Mouse (Mus musculus): Measurements from ENCODE around the gene Rnpep. TPM values are rescaled to one million over a fixed set of nuclear protein-coding genes. Genes with fewer than 3 reads are reported as not detected.

Rnpep gene
- polyA plus RNA-seq, 1 experiment from 2014 or later = 95.8 TPM

DNA sequence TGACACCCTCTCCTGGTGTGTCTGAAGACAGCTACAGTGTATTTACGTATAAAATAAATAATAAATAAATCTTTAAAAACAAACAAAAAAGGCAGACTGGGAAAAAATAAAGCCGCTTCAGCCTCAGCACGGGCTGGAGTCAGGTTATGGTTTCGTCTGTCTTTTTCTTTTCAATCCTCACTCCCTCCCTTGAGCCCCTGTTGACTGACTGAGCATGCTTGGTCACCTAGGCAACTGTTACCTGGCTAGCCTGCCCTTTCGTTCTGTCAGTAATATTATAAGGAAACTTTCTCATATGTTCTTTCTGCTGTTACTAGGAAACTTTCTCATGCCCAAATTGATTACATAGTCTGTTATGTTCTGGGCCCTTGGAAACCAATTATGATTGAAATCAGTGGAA, 7.0 kb upstream of the Rnpep start:
- H3K4me3 ChIP-seq (ENCODE audit: low read depth, low read length) = no peak overlapping the region
- WGBS = 87% methylated on average over 5 of the region's 5 CpGs
- no peak overlapping the region for H3K9ac ChIP-seq (ENCODE audit: low read length)
- H3K4me2 ChIP-seq = no peak overlapping the region
- DNase-seq (ENCODE audit: low spot score, missing footprints) = no peak
- ATAC-seq (ENCODE audit: low FRiP score) = no peak
- H3K27me3 ChIP-seq (ENCODE audit: control insufficient read depth, insufficient read depth, low read length) = no peaks in the 10 kb centered on the region
- peaks cover 4% of the 10 kb centered on the region; the same call in 1 of the 2 replicates for H3K36me3 ChIP-seq (ENCODE audit: control insufficient read depth, insufficient read depth, low read length)
- no peak overlapping the region for H3K27ac ChIP-seq (ENCODE audit: low read depth, low read length)
- no peaks in the 10 kb centered on the region for H3K9me3 ChIP-seq (ENCODE audit: control insufficient read depth, low read length)
- H3K4me1 ChIP-seq (ENCODE audit: control insufficient read depth, insufficient read depth, low read length) = no peaks in the 10 kb centered on the region

DNA sequence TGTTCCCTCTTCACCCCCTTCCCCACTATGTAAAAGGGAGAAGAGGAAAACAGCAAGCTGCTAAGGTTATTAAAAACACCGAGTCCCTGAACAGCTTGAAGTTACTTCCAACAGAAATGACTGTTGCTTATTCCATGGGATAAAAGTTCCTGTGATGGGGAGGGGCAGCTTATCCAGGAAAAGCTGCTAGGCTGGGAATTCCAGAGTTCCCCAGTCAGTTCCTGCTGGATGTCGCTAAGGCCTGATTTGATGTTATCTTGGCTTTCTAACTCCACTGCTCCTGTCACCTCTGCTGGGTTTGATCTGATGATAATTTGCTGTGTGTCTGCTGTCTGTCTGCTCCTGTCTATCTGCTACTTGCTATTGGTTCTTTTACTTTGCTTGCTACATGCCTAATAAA, 2.4 kb upstream of the Rnpep start:
- ATAC-seq (ENCODE audit: low FRiP score) = no peak
- no peak overlapping the region for H3K9ac ChIP-seq (ENCODE audit: low read length)

GRCm38 (mm10) chr1:135283287-135283825, 528 bp downstream of the Rnpep start:
- H3K9me3 ChIP-seq (ENCODE audit: control insufficient read depth, low read length) = no peaks in the 10 kb centered on the region
- H3K9ac ChIP-seq (ENCODE audit: low read length) = peak overlapping the region; percentile 95
- H3K4me2 ChIP-seq = peak overlapping the region; percentile 82
- under 1% methylated on average over 44 of the region's 48 CpGs for WGBS
- peaks cover 6% of the 10 kb centered on the region; the same call in 1 of the 2 replicates for H3K4me1 ChIP-seq (ENCODE audit: control insufficient read depth, insufficient read depth, low read length)
- H3K36me3 ChIP-seq (ENCODE audit: control insufficient read depth, insufficient read depth, low read length) = no peaks in the 10 kb centered on the region; the same call in 1 of the 2 replicates
- peak overlapping the region; percentile 78 for H3K4me3 ChIP-seq (ENCODE audit: low read depth, low read length)
- H3K27ac ChIP-seq (ENCODE audit: low read depth, low read length) = peak overlapping the region; percentile 60
- peak; percentile 97 for DNase-seq (ENCODE audit: low spot score, missing footprints)
- peak; percentile 85 for ATAC-seq (ENCODE audit: low FRiP score)
- H3K27me3 ChIP-seq (ENCODE audit: control insufficient read depth, insufficient read depth, low read length) = no peaks in the 10 kb centered on the region

More for the DNA sequence above, 2.4 kb upstream of the Rnpep start:
- Histone ChIP-seq H3K36me3 (ENCODE audit: control insufficient read depth, insufficient read depth, low read length) (no peaks in the 10 kb centered on the region), H3K27ac (ENCODE audit: low read depth, low read length) (no peak overlapping the region), H3K9me3 (ENCODE audit: control insufficient read depth, low read length) (no peaks in the 10 kb centered on the region), H3K4me1 (ENCODE audit: control insufficient read depth, insufficient read depth, low read length) (peaks cover 6% of the 10 kb centered on the region; the same call in 1 of the 2 replicates), H3K4me3 (ENCODE audit: low read depth, low read length) (no peak overlapping the region), H3K4me2 (no peak overlapping the region), H3K27me3 (ENCODE audit: control insufficient read depth, insufficient read depth, low read length) (no peaks in the 10 kb centered on the region)
- WGBS = 68% methylated on average over 2 of the region's 2 CpGs
- DNase-seq (ENCODE audit: low spot score, missing footprints) = peak; percentile 2

DNA sequence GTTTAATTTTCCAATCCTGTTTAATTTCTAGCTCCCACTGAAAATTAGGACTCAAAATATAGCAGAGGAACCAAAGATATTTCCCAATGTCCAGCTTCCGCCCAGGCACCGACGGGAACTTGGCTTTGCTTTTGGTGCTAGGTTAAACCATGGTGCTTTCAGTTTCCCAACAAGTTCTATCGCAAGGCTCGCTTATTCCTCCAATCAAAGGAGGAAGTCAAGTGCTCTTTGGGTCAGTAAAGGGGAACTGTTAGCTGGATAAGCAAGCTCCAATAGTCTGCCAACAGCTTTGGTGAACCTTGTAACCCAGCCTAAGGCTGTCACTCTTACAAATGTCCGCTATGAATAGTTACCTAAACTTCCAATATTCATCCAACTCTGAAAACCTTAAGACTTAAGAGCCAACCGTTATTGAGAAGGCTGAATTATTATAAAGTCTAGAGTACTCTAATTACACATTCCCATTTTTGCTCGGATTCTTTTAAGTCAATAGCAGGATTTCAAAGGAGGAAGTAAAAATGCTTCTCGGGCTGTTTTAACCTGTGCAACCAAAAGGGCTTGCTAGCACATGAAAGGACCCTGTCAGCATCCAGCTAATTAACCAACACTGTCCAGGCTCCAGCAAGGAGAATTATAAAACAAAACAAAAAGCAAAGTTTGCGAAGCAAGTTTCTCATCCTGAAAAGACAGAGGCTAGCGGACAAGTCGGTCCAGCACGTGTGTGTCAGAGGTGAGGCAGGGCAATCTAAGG, 1.2 kb downstream of the Rnpep start:
- WGBS = 40% methylated on average over 13 of the region's 13 CpGs
- peak; percentile 85 for DNase-seq (ENCODE audit: low spot score, missing footprints)
- Histone ChIP-seq H3K27ac (ENCODE audit: low read depth, low read length) (no peak overlapping the region), H3K4me2 (peak overlapping the region; percentile 82), H3K4me3 (ENCODE audit: low read depth, low read length) (peak overlapping the region; percentile 78), H3K27me3 (ENCODE audit: control insufficient read depth, insufficient read depth, low read length) (no peaks in the 10 kb centered on the region), H3K36me3 (ENCODE audit: control insufficient read depth, insufficient read depth, low read length) (peaks cover 5% of the 10 kb centered on the region), H3K4me1 (ENCODE audit: control insufficient read depth, insufficient read depth, low read length) (peaks cover 6% of the 10 kb centered on the region; the same call in 1 of the 2 replicates), H3K9ac (ENCODE audit: low read length) (peak overlapping the region; percentile 95), H3K9me3 (ENCODE audit: control insufficient read depth, low read length) (no peaks in the 10 kb centered on the region)
- 0 out of 2 replicates have a peak, but pooled peaks have one; percentile 2 for ATAC-seq (ENCODE audit: low FRiP score)

GRCm38 (mm10) chr1:135281841-135282240, 2.0 kb downstream of the Rnpep start:
- 96% methylated on average over 17 of the region's 17 CpGs for WGBS
- H3K4me1 ChIP-seq (ENCODE audit: control insufficient read depth, insufficient read depth, low read length) = peaks cover 6% of the 10 kb centered on the region; the same call in 1 of the 2 replicates
- H3K9ac ChIP-seq (ENCODE audit: low read length) = no peak overlapping the region
- H3K4me3 ChIP-seq (ENCODE audit: low read depth, low read length) = no peak overlapping the region
- DNase-seq (ENCODE audit: low spot score, missing footprints) = peak; percentile 59
- no peak overlapping the region for H3K27ac ChIP-seq (ENCODE audit: low read depth, low read length)
- peaks cover 6% of the 10 kb centered on the region for H3K36me3 ChIP-seq (ENCODE audit: control insufficient read depth, insufficient read depth, low read length)
- no peaks in the 10 kb centered on the region for H3K27me3 ChIP-seq (ENCODE audit: control insufficient read depth, insufficient read depth, low read length)
- no peak overlapping the region for H3K4me2 ChIP-seq
- no peaks in the 10 kb centered on the region for H3K9me3 ChIP-seq (ENCODE audit: control insufficient read depth, low read length)
- no peak for ATAC-seq (ENCODE audit: low FRiP score)

GRCm38 (mm10) chr1:135280646-135281045, 3.2 kb downstream of the Rnpep start:
- Histone ChIP-seq H3K4me2 (no peak overlapping the region), H3K36me3 (ENCODE audit: control insufficient read depth, insufficient read depth, low read length) (peaks cover 9% of the 10 kb centered on the region), H3K9me3 (ENCODE audit: control insufficient read depth, low read length) (no peaks in the 10 kb centered on the region), H3K27ac (ENCODE audit: low read depth, low read length) (no peak overlapping the region), H3K4me1 (ENCODE audit: control insufficient read depth, insufficient read depth, low read length) (peaks cover 6% of the 10 kb centered on the region; the same call in 1 of the 2 replicates), H3K4me3 (ENCODE audit: low read depth, low read length) (no peak overlapping the region), H3K9ac (ENCODE audit: low read length) (no peak overlapping the region), H3K27me3 (ENCODE audit: control insufficient read depth, insufficient read depth, low read length) (no peaks in the 10 kb centered on the region)
- DNase-seq (ENCODE audit: low spot score, missing footprints) = peak; percentile 69
- ATAC-seq (ENCODE audit: low FRiP score) = no peak
- WGBS = 90% methylated on average over 9 of the region's 9 CpGs

DNA sequence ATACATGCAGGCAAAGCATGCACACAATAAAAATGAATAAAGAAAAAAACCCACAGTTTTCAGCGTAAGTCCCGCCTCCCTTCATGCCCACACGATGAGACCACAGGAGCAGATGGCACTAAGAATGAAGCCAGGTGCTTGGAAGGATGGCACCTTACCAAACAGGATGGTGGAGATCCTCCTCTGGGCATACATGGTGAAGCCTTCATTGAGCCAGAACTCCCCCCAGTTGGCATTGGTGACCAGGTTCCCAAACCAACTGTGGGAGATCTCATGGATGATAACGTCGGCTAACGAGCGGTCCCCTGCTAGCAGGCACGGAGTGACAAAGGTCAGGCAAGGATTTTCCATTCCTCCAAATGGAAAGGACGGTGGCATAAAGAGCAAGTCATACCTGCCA, 12.5 kb downstream of the Rnpep start:
- DNase-seq (ENCODE audit: low spot score, missing footprints) (no peak), ATAC-seq (ENCODE audit: low FRiP score) (no peak)
- no peak overlapping the region for H3K9ac ChIP-seq (ENCODE audit: low read length)
- 92% methylated on average over 9 of the region's 9 CpGs for WGBS
- no peak overlapping the region for H3K27ac ChIP-seq (ENCODE audit: low read depth, low read length)
- no peaks in the 10 kb centered on the region for H3K4me1 ChIP-seq (ENCODE audit: control insufficient read depth, insufficient read depth, low read length)
- H3K36me3 ChIP-seq (ENCODE audit: control insufficient read depth, insufficient read depth, low read length) = 0 out of 2 replicates have a peak, but pooled peaks cover 3% of the 10 kb centered on the region
- no peak overlapping the region for H3K4me3 ChIP-seq (ENCODE audit: low read depth, low read length)
- H3K9me3 ChIP-seq (ENCODE audit: control insufficient read depth, low read length) = no peaks in the 10 kb centered on the region
- no peaks in the 10 kb centered on the region for H3K27me3 ChIP-seq (ENCODE audit: control insufficient read depth, insufficient read depth, low read length)
- H3K4me2 ChIP-seq = no peak overlapping the region

DNA sequence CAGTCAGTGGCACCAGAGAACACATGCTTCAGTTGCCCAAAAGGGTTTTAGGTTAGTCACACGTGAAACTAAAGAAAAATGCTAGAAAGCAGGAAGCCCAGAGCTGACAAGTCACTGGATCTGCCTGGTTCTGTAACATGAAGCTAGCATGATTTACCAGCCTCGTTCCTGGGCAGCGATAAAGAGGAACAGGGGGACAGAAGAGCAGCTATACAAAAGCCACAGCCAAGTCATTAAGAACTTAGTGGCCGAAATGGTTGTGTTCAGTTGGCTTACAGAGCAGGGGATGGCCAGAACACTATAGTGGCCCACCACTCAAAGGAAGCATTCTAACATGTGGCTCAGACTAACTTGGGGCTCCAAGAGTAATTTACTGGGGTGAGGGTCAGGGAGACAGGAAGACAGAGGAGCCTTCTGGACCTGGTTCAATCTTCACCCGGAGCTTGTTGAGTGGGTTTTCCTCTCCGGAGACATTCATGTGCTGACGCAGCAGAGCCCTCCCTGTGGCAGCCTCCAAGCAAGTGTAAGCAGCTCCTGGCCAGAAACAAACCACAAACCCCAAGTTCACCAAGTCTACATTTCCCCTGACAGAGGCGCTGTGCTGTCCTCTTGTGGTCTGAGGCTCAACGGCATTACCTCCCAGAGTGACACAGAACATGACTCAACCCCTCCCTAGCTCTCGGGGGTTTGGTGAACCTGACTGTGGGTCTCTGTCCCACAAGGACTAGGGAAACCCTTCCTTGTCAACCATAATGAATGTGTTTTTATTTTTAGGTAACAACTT, 16.0 kb downstream of the Rnpep start:
- Histone ChIP-seq H3K4me3 (ENCODE audit: low read depth, low read length) (no peak overlapping the region), H3K9ac (ENCODE audit: low read length) (no peak overlapping the region), H3K9me3 (ENCODE audit: control insufficient read depth, low read length) (no peaks in the 10 kb centered on the region), H3K27me3 (ENCODE audit: control insufficient read depth, insufficient read depth, low read length) (no peaks in the 10 kb centered on the region), H3K27ac (ENCODE audit: low read depth, low read length) (no peak overlapping the region), H3K4me2 (no peak overlapping the region), H3K4me1 (ENCODE audit: control insufficient read depth, insufficient read depth, low read length) (no peaks in the 10 kb centered on the region), H3K36me3 (ENCODE audit: control insufficient read depth, insufficient read depth, low read length) (peaks cover 2% of the 10 kb centered on the region; the same call in 1 of the 2 replicates)
- 92% methylated on average over 10 of the region's 10 CpGs for WGBS
- ATAC-seq (ENCODE audit: low FRiP score) = no peak
- DNase-seq (ENCODE audit: low spot score, missing footprints) = peak; percentile 23
